Mouse (Mus musculus): ENCODE data around the gene Uba3. TPM values are rescaled to one million over a fixed set of nuclear protein-coding genes. Genes with fewer than 3 reads are reported as not detected.

Gene Uba3
- polyA plus RNA-seq, 1 experiment from 2014 or later: 96.8 TPM

- Histone ChIP-seq H3K27me3 (ENCODE audit: control insufficient read depth, insufficient read depth, low read length) (no peaks in the 10 kb centered on the region), H3K4me1 (ENCODE audit: control insufficient read depth, insufficient read depth, low read length) (no peaks in the 10 kb centered on the region), H3K27ac (ENCODE audit: low read depth, low read length) (no peak overlapping the region), H3K36me3 (ENCODE audit: control insufficient read depth, insufficient read depth, low read length) (no peaks in the 10 kb centered on the region), H3K9ac (replicated peaks; ENCODE audit: low read depth, low read length) (no peak overlapping the region), H3K4me2 (ENCODE audit: low read depth, low read length) (no peak overlapping the region), H3K9me3 (ENCODE audit: control insufficient read depth, low read length) (no peaks in the 10 kb centered on the region), H3K4me3 (ENCODE audit: low read depth, low read length) (no peak overlapping the region)
- WGBS: 79% methylated on average over 2 of the region's 5 CpGs
- ATAC-seq (ENCODE audit: low read depth): no peak
Observed at GRCm38 (mm10) chr6:97220672-97221071, 15.2 kb upstream of the Uba3 start.

GRCm38 (mm10) chr6:97216154-97216821 is 10.8 kb upstream of the Uba3 start:
- Histone ChIP-seq H3K9me3 (ENCODE audit: control insufficient read depth, low read length) (no peaks in the 10 kb centered on the region), H3K36me3 (ENCODE audit: control insufficient read depth, insufficient read depth, low read length) (no peaks in the 10 kb centered on the region), H3K27me3 (ENCODE audit: control insufficient read depth, insufficient read depth, low read length) (no peaks in the 10 kb centered on the region), H3K4me1 (ENCODE audit: control insufficient read depth, insufficient read depth, low read length) (peaks cover 4% of the 10 kb centered on the region; the same call in 1 of the 2 replicates), H3K4me3 (ENCODE audit: low read depth, low read length) (no peak overlapping the region), H3K4me2 (ENCODE audit: low read depth, low read length) (no peak overlapping the region), H3K9ac (replicated peaks; ENCODE audit: low read depth, low read length) (no peak overlapping the region), H3K27ac (ENCODE audit: low read depth, low read length) (no peak overlapping the region)
- WGBS: 75% methylated on average over 4 of the region's 4 CpGs
- ATAC-seq (ENCODE audit: low read depth): no peak

DNA sequence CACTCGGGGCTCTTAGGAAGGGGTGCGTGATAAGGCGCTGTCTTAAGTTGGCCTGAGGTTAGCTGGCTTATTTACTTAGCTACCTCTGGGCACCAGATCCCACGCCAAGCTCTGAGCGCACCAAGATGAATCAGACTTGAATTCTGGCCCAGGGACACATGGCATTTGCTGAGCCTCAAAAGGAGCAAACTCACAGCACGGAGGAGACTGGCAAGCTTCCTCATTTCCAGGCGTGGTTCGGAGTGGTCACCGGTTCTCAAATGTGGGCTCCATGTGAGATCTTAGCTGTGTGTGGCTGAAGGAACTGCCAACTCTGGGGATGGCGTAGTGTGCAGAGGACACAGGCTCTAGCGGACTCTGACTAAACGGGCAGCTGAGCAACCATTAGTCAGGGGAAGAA is 6.5 kb upstream of the Uba3 start:
- H3K36me3 ChIP-seq (ENCODE audit: control insufficient read depth, insufficient read depth, low read length): no peaks in the 10 kb centered on the region
- peak overlapping the region; percentile 67 for H3K4me3 ChIP-seq (ENCODE audit: low read depth, low read length)
- no peaks in the 10 kb centered on the region for H3K27me3 ChIP-seq (ENCODE audit: control insufficient read depth, insufficient read depth, low read length)
- no peak overlapping the region for H3K9ac ChIP-seq (replicated peaks; ENCODE audit: low read depth, low read length)
- H3K4me2 ChIP-seq (ENCODE audit: low read depth, low read length): peak overlapping the region; percentile 80
- no peak overlapping the region for H3K27ac ChIP-seq (ENCODE audit: low read depth, low read length)
- no peaks in the 10 kb centered on the region for H3K9me3 ChIP-seq (ENCODE audit: control insufficient read depth, low read length)
- no peak for ATAC-seq (ENCODE audit: low read depth)
- WGBS: 73% methylated on average over 12 of the region's 12 CpGs
- peaks cover 4% of the 10 kb centered on the region; the same call in 1 of the 2 replicates for H3K4me1 ChIP-seq (ENCODE audit: control insufficient read depth, insufficient read depth, low read length)

GRCm38 (mm10) chr6:97210962-97211601 is 5.6 kb upstream of the Uba3 start:
- no peaks in the 10 kb centered on the region for H3K27me3 ChIP-seq (ENCODE audit: control insufficient read depth, insufficient read depth, low read length)
- peaks cover 4% of the 10 kb centered on the region; the same call in 1 of the 2 replicates for H3K4me1 ChIP-seq (ENCODE audit: control insufficient read depth, insufficient read depth, low read length)
- H3K9me3 ChIP-seq (ENCODE audit: control insufficient read depth, low read length): no peaks in the 10 kb centered on the region
- no peaks in the 10 kb centered on the region for H3K36me3 ChIP-seq (ENCODE audit: control insufficient read depth, insufficient read depth, low read length)
- peak overlapping the region; percentile 52; the same call in 1 of the 2 replicates for H3K27ac ChIP-seq (ENCODE audit: low read depth, low read length)
- ATAC-seq (ENCODE audit: low read depth): peak; percentile 60
- H3K9ac ChIP-seq (replicated peaks; ENCODE audit: low read depth, low read length): peak overlapping the region; percentile 79
- peak overlapping the region; percentile 67 for H3K4me3 ChIP-seq (ENCODE audit: low read depth, low read length)
- H3K4me2 ChIP-seq (ENCODE audit: low read depth, low read length): peak overlapping the region; percentile 80
- 4% methylated on average over 22 of the region's 22 CpGs for WGBS

DNA sequence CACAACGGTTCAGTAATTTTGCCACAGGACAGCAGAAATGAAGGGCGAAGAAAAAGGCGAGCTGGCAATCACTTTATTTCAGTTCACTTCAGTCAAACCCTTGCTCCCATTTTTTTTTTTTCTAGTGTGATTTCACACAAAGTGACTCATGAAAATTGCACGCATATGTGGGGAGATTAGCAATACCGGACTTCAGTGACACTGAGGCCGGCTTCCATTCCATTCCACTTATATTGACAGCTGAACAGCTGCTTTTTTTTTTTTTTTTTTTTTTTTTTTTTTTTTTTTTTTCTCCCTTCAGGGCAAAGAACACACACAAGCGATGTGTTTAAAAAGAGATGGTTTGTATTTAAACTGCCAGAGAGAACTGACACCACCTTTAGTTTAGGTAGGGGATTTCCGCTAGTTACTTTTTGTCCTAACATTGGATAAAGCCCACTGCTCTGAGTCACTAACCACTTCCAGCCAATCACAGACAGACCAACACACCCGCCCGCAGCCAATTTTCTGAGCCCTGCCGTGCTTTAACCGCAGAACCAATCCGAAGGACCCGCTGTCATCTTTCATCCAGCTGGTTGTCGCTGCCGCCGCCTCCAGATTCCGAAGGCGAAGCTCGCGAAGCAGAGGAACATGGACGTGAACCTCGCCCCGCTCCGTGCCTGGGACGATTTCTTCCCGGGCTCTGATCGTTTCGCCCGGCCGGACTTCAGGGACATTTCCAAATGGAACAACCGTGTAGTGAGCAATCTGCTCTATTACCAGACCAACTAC is 4.9 kb upstream of the Uba3 start, which contains the start of gene Arl6ip5:
Gene Arl6ip5, plus strand, starts transcription at position 499 of the 771 bp plus-strand sequence.
- ATAC-seq (ENCODE audit: low read depth): peak; percentile 76
- H3K36me3 ChIP-seq (ENCODE audit: control insufficient read depth, insufficient read depth, low read length): no peaks in the 10 kb centered on the region
- peaks cover 4% of the 10 kb centered on the region; the same call in 1 of the 2 replicates for H3K4me1 ChIP-seq (ENCODE audit: control insufficient read depth, insufficient read depth, low read length)
- H3K27ac ChIP-seq (ENCODE audit: low read depth, low read length): peak within 1 kb of the TSS; percentile 52; the same call in 1 of the 2 replicates
- H3K4me2 ChIP-seq (ENCODE audit: low read depth, low read length): peak within 1 kb of the TSS; percentile 80
- H3K4me3 ChIP-seq (ENCODE audit: low read depth, low read length): peak within 1 kb of the TSS; percentile 67
- WGBS: 12% methylated on average over 32 of the region's 32 CpGs
- no peaks in the 10 kb centered on the region for H3K27me3 ChIP-seq (ENCODE audit: control insufficient read depth, insufficient read depth, low read length)
- no peaks in the 10 kb centered on the region for H3K9me3 ChIP-seq (ENCODE audit: control insufficient read depth, low read length)
- peak within 1 kb of the TSS; percentile 79 for H3K9ac ChIP-seq (replicated peaks; ENCODE audit: low read depth, low read length)

DNA sequence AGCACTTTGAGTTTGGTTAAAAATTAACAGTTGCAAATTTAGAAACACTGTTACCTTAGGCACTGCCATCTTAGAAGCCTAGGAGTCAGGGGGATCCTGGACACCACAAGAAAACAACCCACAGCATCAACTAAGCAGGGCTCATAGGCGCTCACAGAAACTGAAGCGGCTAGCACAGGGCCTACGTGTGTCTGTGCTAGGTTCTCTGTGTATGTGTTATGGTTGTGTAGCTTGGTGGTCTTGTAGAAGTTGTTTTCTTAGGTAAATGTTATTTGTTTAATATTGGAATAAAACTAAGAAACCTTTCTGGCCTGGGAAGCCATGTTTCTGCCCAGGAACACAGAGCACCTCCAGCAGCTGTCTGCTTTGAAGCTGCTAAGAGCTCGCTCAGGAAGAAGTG is 4.3 kb upstream of the Uba3 start:
- Histone ChIP-seq H3K4me3 (ENCODE audit: low read depth, low read length) (no peak overlapping the region), H3K9me3 (ENCODE audit: control insufficient read depth, low read length) (no peaks in the 10 kb centered on the region), H3K9ac (replicated peaks; ENCODE audit: low read depth, low read length) (no peak overlapping the region), H3K4me1 (ENCODE audit: control insufficient read depth, insufficient read depth, low read length) (peaks cover 4% of the 10 kb centered on the region; the same call in 1 of the 2 replicates), H3K27ac (ENCODE audit: low read depth, low read length) (no peak overlapping the region), H3K4me2 (ENCODE audit: low read depth, low read length) (no peak overlapping the region), H3K27me3 (ENCODE audit: control insufficient read depth, insufficient read depth, low read length) (no peaks in the 10 kb centered on the region), H3K36me3 (ENCODE audit: control insufficient read depth, insufficient read depth, low read length) (no peaks in the 10 kb centered on the region)
- ATAC-seq (ENCODE audit: low read depth): no peak
- 89% methylated on average over 4 of the region's 4 CpGs for WGBS

DNA sequence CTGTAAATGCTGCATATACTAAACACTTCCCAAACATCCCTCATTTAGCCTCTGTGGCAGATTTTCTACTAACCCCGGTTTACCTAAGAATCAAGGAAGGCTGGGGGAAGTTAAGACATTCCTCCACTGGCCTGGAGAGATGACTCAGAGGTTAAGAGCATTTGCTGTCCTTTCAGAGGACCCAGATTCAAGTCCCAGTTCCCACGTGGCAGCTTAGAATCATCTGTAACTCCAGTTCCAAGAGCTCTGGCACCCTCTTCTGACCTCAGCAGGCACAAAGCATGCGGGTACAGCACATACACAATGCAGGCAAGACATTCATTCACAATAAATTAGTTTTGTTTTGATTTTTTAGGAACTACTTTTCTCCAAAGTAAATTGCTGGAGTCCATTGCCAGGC is 3.8 kb upstream of the Uba3 start:
- ATAC-seq (ENCODE audit: low read depth): no peak
- Histone ChIP-seq H3K4me1 (ENCODE audit: control insufficient read depth, insufficient read depth, low read length) (peaks cover 8% of the 10 kb centered on the region; the same call in 1 of the 2 replicates), H3K4me3 (ENCODE audit: low read depth, low read length) (no peak overlapping the region), H3K36me3 (ENCODE audit: control insufficient read depth, insufficient read depth, low read length) (no peaks in the 10 kb centered on the region), H3K27ac (ENCODE audit: low read depth, low read length) (no peak overlapping the region), H3K9me3 (ENCODE audit: control insufficient read depth, low read length) (no peaks in the 10 kb centered on the region), H3K4me2 (ENCODE audit: low read depth, low read length) (no peak overlapping the region), H3K9ac (replicated peaks; ENCODE audit: low read depth, low read length) (no peak overlapping the region), H3K27me3 (ENCODE audit: control insufficient read depth, insufficient read depth, low read length) (no peaks in the 10 kb centered on the region)
- WGBS: 54% methylated on average over 3 of the region's 3 CpGs

DNA sequence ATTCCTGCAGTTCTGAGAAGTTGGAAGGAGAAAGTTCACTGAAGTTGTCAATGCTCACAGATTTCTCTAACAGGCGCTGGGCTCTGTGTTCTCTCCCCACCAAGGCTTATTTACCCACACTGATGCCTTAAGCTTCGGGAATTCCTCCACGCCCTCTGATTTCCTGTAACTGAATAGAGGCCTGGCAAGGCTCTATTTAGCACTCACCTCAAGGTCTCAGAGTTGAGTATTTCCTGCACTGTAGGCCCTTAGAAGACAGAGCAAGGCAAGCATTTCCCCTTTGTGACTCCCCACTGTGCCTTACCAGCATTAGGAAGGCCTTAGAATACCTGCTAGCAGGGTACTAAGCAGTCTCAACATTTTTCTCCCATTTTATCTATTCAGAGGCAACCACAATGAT is 3.0 kb upstream of the Uba3 start:
- no peak overlapping the region for H3K4me3 ChIP-seq (ENCODE audit: low read depth, low read length)
- H3K27me3 ChIP-seq (ENCODE audit: control insufficient read depth, insufficient read depth, low read length): no peaks in the 10 kb centered on the region
- H3K9ac ChIP-seq (replicated peaks; ENCODE audit: low read depth, low read length): no peak overlapping the region
- no peak for ATAC-seq (ENCODE audit: low read depth)
- H3K4me1 ChIP-seq (ENCODE audit: control insufficient read depth, insufficient read depth, low read length): peaks cover 11% of the 10 kb centered on the region; the same call in 1 of the 2 replicates
- no peak overlapping the region for H3K4me2 ChIP-seq (ENCODE audit: low read depth, low read length)
- no peak overlapping the region; the same call in 1 of the 2 replicates for H3K27ac ChIP-seq (ENCODE audit: low read depth, low read length)
- WGBS: 41% methylated on average over 3 of the region's 3 CpGs
- no peaks in the 10 kb centered on the region for H3K36me3 ChIP-seq (ENCODE audit: control insufficient read depth, insufficient read depth, low read length)
- no peaks in the 10 kb centered on the region for H3K9me3 ChIP-seq (ENCODE audit: control insufficient read depth, low read length)
